Mouse (Mus musculus): ENCODE data around the gene Lin52.

Lin52 gene

DNA sequence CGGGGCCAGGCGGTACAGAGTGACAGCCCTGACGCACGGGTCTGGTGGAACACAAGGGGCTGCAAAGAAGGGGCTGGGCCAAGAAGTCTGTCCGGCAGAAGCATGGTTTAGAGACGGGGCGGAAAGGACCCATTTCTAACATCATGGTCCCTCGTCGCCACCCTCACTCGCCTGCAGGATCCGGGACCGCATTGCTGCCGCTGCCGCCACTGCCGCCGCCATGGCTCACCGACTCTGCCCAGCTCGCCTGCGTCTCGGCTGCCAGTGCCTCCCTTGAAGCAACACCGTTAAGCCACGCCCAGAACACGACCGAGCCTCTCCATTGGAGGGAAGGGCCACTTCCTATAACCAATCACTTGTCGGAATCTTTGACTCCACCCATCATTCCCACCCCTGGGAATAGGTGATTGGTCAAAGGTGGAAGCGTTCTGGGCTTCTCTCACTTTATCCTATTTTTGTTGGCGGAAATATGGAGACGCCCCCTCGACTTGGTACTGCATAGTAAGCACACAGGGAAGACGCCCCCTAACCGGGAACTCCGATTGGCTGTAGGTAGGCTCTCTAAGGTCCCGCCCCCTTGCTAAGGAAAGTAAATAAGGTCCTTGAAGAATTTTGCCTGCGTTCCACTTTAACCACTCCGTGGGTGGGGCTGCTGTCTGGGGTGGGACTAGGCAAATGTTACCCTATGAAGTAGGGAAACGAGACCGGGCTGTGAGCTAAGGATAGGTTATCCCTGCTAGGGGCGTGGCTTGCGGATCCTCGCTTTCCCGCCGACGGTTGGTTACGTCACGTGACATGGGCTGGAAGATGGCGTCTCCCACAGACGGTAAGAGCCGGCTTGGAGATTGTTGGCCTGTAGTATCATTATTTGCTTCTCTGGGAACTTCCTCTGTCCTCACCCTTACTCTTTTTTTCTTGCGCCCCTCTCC lies at the start of gene Lin52, which contains the start of gene Aldh6a1:
Gene Lin52, plus strand, starts transcription at position 705 of the 929 bp plus-strand sequence.
Gene Aldh6a1, minus strand, starts transcription at position 287 of the 929 bp plus-strand sequence.
- DNase-seq (ENCODE audit: low spot score in 2 of 2), result peak; percentile 100

DNA sequence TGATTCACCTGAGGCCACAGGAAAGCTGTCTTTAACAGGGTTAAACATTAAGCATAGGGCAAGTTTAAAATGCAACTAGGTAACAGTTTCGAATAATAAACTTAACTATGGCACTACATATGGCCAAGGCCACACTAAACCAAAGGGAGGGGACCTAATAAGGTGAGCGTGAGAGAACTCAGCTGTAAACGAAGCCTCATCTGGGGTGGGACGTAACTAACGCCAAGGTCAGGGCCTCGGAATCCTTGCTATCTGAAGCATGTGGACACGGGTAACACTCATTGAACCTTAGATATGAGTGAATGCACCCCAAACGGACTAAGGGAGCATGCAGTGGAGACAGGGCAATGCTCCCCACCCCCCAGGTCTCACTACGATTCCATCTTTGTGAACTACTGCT lies 48.3 kb upstream of the Lin52 start:
- no peak for DNase-seq (ENCODE audit: low spot score in 2 of 2)

DNA sequence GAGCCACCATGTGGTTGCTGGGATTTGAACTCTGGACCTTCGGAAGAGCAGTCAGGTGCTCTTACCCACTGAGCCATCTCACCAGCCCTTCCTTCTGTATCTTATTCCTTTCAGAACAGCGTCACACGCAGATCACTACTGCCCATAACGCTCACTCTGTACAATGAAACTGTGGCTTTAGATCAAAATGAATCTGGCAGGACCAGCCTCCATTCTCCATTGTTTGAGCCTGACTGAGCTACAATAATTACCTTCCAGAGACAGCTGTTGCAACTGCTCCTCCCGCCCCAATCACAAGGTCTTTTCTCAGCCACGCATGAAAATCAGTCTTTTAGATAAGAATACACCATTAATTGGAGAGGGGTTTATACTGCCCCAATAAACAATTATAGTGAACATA lies 46.7 kb upstream of the Lin52 start:
- no peak for DNase-seq (ENCODE audit: low spot score in 2 of 2)

DNA sequence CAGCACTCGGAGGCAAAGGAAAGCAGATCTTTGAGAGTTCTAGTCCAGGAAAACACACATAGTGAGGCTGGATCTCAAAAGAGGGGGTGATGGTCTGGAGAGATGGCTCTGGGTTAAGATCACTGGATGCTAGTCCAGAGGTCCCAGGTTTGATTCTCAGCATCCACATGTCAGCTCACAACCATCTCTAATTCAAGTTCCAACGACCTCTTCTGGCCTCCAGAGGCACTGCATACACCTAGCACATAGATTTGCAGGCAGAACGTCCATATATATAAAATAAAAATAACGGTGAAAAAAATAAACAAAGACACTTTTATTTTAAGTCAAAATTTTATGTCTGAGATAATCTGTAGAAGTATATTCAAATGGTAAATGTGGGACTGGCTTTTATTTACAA lies 44.0 kb upstream of the Lin52 start:
- no peak for DNase-seq (ENCODE audit: low spot score in 2 of 2)

DNA sequence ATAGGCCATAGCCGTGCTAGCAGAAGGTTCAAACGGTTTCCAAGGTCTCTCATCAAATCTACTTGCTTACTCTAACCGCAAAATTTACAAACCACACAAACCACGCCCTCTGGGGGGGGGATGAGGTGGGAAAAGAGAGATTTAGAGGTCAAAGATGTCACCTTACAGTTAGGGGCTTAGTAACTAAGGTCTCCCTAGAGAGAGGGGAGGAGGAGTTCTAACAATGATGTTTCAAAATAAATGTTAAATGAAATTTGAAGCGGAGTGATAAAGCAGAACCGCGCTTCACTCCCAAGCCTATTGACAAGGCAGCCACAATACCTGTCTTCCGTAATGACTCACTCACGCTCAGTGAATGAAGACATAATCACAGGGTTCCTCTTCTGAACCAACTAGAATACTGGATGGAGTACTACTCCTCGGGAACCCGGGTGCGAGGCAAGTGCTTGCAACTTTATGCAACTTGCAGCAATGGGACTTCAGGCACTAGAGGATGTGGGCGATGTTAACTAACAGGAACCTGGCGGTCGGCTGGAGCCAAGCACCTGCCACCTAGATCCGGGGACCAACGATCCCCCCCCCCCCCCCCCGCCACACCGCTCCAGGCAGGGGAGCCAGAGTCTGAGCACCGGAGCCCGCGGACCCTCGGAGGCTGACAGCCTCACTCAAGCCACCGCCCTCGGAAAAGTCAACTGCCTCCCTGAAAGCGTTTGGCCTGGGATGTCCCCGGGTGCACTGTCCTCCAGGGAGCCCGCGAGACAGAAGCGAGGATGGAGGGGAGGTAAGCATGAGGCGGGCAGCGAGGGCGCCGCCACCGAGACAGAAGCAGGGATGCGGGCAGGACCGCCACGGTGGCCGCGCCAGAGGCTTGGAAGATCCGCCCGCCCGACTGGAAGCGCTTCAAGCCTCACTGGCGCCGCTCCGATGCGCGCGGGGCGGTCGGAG lies 43.1 kb upstream of the Lin52 start:
- peak in 1 of 2 experiments; percentile 6 for DNase-seq (ENCODE audit: low spot score in 2 of 2)

DNA sequence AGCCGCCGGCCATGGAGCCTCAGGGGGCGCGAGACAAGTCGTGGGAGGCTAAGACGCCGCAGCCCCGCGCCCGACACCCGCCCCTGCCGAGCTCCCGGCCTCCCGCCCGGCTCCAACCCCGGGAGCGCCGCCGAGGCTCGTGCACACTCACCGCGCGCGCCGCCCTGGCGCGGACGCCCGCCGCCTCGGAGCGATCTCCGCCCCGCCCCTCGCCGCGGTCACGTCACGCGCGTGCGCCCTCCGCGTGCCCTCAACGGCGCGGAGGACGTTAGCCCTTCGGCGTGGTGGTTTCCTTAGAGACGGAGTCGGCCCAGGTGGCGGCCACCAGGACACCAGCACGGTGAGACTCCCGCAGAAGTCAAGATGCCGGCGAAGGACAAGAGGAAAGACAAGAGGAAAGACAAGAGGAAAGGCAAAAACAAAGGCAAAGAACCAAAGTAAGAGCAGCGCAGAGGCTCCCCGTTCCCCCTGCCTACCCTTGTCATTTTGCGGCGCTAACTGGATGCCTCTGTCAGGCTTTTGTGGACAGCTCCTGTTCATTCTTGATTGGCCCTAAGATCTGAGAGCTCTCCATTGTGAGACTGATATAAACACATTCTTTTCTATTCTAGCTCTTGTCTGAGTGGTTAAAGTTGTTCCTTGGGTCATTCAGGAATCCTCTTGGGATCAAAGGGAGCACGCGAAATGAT lies 42.3 kb upstream of the Lin52 start, which contains the start of the genes Entpd5 and Bbof1:
Gene Entpd5, minus strand, starts transcription at position 211 of the 689 bp plus-strand sequence.
Gene Bbof1, plus strand, starts transcription at position 253 of the 689 bp plus-strand sequence.
- peak; percentile 87 to 90 for DNase-seq (ENCODE audit: low spot score in 2 of 2)

DNA sequence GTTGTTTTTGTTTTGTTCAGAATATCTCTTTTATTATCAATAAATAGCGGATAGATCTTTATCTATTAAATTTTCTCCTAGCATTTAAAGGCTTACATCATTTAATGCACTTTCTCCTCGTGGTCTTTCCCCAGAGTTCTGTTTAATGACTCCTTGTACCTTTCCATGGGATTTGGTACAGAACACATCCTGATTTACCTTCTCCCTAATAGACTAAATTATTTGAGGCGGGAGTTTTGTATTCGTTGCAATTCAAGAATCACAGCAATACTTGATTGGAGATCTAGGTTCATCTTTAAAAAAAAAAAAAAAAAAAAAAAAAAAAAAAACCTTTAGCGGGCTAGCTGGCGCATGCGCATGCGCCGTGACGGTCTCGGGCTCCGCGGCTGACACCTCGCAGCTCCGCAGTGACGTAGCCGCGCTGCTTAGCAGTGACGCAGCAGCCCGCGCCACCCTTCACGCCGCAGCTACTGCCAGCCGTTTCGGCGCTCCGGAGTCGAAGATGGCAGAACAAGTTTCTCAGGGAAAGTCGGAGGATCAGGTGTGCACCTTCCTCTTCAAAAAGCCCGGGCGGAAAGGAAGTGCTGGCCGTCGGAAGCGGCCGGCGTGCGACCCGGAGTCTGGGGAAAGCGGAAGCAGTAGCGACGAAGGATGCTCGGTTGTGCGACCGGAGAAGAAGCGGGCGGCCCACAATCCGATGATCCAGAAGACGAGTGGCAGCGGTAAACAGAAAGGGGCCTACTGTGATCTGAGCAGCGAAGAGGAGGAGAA lies 34.2 kb upstream of the Lin52 start, which contains the start of gene Rnf113a2:
Gene Rnf113a2, plus strand, starts transcription at position 363 of the 771 bp plus-strand sequence.
- peak; percentile 74 to 81 for DNase-seq (ENCODE audit: low spot score in 2 of 2)

DNA sequence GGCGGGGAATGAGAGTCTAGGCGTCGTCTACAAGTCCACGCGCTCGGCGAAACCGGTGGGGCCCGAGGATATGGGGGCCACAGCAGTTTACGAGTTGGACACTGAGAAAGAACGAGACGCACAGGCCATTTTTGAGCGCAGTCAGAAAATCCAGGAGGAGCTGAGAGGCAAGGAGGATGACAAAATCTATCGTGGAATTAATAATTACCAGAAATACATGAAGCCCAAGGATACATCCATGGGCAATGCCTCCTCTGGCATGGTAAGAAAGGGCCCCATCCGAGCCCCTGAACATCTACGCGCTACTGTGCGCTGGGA lies 33.7 kb upstream of the Lin52 start:
- DNase-seq (ENCODE audit: low spot score in 2 of 2), result no peak

DNA sequence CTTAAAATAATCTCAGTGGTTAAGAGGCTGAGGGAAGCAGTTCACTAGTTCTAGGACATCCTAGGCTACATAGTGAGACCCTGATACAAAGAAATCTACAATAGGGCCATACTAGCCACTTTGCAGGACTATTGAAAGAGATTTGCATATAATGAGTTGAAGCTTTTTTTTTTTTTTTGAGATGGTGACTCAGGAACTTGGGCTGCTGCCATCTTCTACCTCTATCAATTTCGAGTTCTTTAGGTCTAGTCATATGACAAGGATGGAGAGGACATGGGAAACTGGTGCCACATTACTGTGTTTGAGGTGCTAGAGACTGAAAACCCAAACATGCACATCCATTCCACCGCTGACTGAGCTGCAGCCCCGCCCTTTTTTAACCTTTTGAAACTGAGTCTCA lies 27.2 kb upstream of the Lin52 start:
- DNase-seq (ENCODE audit: low spot score in 2 of 2), result no peak

DNA sequence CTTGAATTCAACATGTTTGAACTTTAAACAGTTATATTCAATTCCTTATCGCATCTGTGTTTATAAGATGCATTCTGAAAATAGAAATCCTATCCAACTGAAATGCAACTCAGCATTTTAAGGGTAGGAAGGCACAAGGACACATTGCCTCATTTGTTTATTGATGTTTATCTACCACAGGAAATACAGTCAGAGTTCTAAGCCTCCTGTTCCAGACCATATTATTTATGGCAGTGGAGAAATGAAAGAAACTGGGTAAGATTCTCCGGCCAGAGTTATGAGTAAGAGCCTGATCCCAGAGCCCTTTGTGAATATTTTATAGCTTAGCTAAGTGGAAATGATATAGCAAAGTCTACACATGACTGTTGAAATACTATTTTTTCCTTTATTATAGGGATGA lies 21.4 kb upstream of the Lin52 start:
- no peak for DNase-seq (ENCODE audit: low spot score in 2 of 2)

DNA sequence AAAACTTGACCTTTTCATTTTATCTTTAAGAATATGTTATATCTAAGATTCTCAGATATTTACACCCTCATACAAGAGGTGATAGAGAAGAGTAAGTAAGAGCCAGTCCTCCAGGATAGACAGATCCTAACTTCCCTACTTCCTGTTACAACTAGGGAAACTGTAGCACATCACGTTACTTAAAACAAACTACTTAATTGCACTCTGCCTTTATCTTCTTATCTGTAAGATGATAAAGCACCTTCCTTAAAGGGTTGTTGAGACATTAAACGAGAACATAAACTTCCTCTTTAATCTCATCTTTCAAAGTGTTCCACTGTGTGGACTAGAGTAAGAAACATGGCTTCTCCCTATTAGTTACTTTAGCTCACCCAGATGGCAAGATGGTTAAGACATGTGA lies 12.5 kb upstream of the Lin52 start:
- DNase-seq (ENCODE audit: low spot score in 2 of 2), result no peak

DNA sequence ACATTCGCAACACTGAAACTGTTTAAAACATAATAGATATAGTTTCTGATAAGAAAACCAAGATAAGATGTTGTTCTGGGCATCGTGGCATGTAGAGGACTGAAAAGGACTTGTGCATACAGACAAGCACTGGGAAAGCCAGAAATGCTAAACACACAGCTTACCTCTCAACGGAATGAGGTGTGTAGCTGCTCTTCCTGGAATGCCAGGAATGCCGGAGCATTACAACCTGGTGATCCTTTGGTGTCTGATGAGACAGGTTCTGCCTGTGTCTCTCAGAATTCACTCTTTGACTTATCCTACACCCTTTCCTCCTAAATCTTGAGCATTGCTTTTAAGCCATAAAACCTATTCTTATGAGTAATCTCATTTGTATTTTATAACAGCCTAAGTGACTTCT lies 8.7 kb upstream of the Lin52 start:
- DNase-seq (ENCODE audit: low spot score in 2 of 2), result no peak

DNA sequence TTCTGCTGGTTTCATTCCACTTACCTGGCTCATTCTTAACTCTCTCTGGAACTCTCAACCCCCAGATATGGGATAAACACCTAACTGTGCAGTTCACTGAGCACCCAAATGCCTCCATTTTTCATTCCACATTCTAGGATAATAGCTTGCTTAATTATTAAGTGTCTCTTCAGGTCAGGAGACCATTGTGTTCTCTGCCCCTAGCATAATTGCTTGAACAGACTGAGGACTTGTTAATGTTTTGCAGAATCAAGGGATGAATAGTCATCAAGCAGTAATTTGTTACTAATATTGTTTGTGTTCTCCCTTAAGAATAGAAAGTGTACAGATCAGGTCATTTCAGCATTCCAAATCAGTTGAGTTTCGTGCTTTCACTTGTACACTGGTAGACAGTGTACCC lies 3.8 kb upstream of the Lin52 start:
- no peak for DNase-seq (ENCODE audit: low spot score in 2 of 2)

DNA sequence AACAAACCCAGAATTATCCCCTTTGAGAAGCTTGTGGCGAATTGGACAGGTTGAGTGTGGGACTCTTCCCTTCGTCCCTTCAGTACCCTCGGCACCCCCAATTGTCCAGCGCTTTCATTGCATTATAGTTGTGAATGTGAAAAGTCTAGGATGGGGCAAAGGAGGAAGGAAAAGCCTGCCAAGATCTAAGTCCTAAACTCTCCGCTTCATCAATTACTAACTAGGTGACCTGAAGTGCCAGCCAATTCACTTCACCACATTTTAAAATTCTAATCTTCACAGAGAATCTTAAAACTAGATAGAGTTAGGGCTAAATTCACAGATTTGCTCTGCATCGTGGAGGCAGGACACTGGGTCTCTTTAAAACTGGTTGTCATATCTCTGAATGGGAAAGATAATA lies 3.0 kb upstream of the Lin52 start:
- no peak for DNase-seq (ENCODE audit: low spot score in 2 of 2)

DNA sequence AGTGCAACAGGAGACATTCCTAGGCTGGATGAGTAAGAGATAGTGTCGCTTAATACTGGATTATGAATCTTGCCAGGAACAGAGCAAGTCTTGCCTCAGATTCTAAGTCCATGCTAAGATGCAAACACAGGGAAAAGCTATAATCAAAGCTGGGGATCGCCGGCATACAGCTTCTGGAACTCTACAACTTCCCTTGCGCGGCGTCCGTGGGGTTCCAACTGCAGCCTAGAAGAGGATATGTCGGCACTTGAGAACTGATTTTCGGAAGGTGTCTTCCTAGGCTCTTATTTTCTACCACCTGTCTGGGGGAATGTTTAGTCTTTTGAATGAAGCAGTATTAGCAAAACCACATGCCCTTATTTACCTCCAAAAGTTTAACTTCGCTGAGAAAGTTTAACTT lies 1.3 kb upstream of the Lin52 start:
- peak in 1 of 2 experiments; percentile 3 for DNase-seq (ENCODE audit: low spot score in 2 of 2)

DNA sequence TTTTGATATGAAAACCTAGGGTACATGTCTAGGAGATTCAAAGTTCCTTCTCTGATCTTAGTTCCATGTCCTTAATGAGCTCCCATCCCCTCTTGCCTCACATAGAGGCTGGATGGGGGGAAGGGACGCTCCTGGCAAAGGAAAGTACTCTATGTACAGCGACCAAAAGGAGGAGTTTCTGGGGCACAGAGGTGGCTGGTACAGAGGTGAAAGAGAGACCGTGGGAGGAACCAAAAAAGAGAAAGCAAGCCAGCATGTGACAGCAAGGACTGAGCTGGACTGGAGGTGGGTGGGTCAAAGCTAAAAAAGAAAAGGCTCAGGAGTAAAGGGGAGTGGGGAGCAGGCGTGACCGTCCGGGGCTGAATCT lies 888 bp upstream of the Lin52 start:
- no peak for DNase-seq (ENCODE audit: low spot score in 2 of 2)

DNA sequence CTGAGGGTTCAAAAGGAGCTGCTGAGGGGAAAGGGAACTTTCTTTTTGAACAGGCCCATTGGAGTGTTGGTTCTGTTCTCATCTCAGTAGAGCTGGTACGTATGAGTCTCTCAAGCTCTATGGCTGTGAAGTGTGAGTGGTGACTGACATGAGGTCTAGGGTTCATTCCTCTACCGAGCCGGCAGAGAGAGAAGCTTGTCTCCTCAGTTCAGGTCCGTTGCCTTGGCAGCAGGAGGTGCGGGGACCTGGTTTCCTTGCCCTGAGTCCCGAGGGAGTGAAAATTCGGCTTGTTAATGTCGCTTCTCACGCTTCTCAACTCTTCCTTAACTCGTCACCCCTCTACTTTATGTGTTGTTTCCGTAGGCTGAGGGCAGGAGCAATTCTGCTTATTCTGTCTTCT lies 579 bp downstream of the Lin52 start:
- DNase-seq (ENCODE audit: low spot score in 2 of 2), result no peak

DNA sequence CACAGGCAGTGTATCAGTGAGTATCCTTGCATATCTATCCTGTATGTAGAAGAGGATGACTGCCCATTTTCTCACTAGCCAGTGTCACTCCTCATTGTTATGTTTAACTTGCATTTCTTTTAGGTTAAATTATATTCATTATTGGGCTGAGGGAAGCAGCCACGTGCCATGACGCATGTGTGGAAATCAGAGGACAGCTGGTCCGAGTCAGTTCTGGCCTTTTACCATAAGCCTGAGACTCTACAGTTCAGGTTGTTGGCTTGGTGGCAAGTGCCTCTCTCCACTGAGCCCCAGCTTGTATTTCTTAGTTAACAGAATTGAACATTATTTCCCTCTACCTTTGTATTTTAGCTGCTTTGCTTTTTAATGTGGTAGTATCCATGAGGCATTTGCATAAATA lies 5.7 kb downstream of the Lin52 start:
- DNase-seq (ENCODE audit: low spot score in 2 of 2), result no peak

DNA sequence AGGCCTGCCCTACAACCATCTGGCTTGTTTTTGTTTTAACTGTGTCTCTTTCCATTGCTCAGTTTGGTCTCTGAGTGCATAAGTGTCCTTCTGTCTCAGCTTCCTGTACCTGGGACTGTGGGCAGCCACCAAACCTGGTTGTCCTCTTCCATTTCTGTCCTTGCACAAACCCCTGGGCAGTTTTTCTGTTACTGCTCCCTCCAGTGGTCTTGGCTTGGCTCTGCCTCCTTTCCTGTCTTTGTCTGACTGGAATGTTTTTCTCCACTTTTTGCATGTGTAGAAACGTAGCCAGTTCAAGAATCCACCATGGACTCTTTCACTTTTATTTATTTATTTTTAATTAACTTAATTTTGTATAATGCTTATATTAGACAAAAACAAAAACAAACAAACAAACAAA lies 8.6 kb downstream of the Lin52 start:
- no peak for DNase-seq (ENCODE audit: low spot score in 2 of 2)

DNA sequence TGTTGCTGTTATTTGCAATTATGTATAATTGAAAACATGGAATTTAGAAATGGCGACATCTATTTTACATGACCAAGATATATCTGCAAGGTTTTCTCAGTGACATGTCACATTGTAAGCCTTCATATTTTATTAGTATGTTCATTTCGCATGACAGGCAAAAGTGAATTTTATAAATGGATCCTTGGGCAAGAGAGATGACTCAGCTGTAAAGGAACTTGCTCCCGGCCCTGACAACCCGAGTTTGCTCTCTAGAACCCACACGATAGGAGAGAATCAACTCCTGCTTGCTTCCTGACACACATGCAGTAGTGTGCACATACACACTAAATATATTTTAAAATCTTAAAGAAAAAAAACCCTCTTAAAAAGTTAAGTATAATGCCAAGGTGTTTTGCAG lies 10.2 kb downstream of the Lin52 start:
- no peak for DNase-seq (ENCODE audit: low spot score in 2 of 2)

DNA sequence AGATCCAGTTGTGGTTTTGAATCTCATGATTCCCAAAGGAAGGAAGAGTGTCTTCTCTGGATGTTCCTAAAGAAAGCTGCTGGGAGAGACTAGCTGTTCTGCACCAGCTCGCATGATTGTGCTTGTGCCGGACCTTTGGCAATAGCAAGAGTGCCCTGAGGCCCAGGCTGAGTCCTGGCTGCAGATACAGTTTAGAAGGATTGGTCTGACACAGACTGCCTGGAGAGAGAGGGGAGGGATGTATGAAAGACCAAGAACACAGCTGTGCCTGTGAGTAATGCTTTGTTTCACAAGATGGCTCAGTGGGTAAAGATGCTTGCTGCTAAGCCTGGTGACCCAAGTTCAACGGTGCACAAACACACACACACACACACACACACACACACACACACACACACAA lies 11.6 kb downstream of the Lin52 start:
- no peak for DNase-seq (ENCODE audit: low spot score in 2 of 2)
